Mouse (Mus musculus): ENCODE results near the gene Ano5. TPM values are rescaled to one million over a fixed set of nuclear protein-coding genes. Genes with fewer than 3 reads are reported as not detected.

The Ano5 gene
- not detected for polyA plus RNA-seq (2017; shearing (Covaris generic))

GRCm38 (mm10) chr7:51510671-51511651 lies at the start of gene Ano5:
Ano5 (plus strand) TSS chr7:51511029.

GRCm38 (mm10) chr7:51621694-51622145 lies 110.9 kb downstream of the Ano5 start, which contains the start of gene Slc17a6:
Slc17a6 (plus strand) TSS chr7:51622006.

Other genes with a start within 250 kb of the Ano5 start
- gene Slc17a6, start 111.0 kb downstream of the Ano5 start, polyA plus RNA-seq (2017; shearing (Covaris generic)), result not detected

Measured in inflammation-experienced regulatory T-cells, adult 16 weeks (primary cell).